Mouse (Mus musculus): ENCODE measurements around the gene Carmil3.

DNA sequence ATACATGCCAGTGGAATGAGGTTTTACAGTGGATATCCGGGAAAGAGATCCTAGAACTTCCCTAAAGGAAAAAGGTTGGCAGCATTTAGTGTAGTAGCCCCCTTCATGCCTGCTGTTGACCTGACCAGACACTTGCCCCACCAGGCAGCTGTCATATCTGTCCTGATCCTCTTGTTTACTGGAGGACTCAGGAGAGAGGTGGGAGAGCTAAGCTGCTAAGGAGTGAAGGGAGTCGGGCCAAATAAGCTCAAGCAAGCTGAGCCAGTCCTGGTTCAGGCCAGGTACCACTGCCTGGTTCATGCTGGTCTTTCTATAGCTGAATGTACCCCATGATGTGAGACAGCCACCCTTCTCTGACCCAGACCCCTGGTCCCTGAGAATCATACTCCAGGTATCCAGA, 36.2 kb downstream of the Carmil3 start:
- no peak for TF ChIP-seq CTCF (IDR thresholded peaks at IDR 0.05; ENCODE audit: extremely low read depth, insufficient read depth, insufficient read length, insufficient replicate concordance)
- TF ChIP-seq POLR2A (IDR thresholded peaks at IDR 0.05; ENCODE audit: low read depth, low read length) = no peak

Data from spleen, adult 2 months (tissue).